Mouse (Mus musculus) ES-E14 (cell line): ENCODE results near the gene Oas1g.

ENCODE experiments used
- CHD2 ChIP-seq: IDR thresholded peaks from 2 replicates; pipeline ENCODE4 v1.6.1; 2014; ENCODE audit warnings: mild to moderate bottlenecking, low read depth, low read length, inconsistent platforms
- HCFC1 ChIP-seq: IDR thresholded peaks from 2 replicates; pipeline ENCODE4 v1.6.1; 2012; ENCODE audit warnings: low read length, inconsistent platforms, borderline replicate concordance; ENCODE audit not compliant: insufficient read depth
- MAFK ChIP-seq: IDR thresholded peaks from 2 replicates; pipeline ENCODE4 v1.6.1; 2014; ENCODE audit warnings: mild to moderate bottlenecking, low read depth, low read length, inconsistent platforms; ENCODE audit not compliant: insufficient read depth
- ZNF384 ChIP-seq: IDR thresholded peaks from 2 replicates; pipeline ENCODE4 v1.6.1; 2012; ENCODE audit warnings: low read depth, low read length, inconsistent platforms

DNA sequence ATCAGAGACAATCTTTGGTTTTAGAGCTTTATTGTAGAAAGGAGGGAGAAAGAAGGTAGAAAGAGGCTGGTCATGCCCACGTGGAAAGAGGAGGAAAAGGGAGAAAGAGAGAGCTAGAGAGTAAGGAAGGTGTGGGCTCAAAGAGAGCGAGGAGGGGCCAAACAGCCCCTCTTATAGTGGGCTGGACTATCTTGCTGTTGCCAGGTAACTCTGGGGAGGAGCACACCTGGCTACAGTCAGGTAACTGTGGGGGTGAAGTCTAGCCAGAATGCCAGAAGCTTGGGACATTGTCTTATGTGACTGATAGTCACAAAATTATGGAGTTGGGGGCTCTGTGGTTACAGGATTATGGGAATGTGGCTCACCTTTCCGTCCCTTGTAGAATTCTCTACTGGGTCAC, 17.3 kb downstream of the Oas1g start:
- no peak for TF ChIP-seq MAFK
- TF ChIP-seq ZNF384, result no peak
- TF ChIP-seq CHD2, result no peak
- no peak for TF ChIP-seq HCFC1
